Mouse (Mus musculus) heart, adult 2 months (tissue): Measurements from ENCODE around the gene Samd15. TPM values are rescaled to one million over a fixed set of nuclear protein-coding genes. Genes with fewer than 3 reads are reported as not detected.
"Not testable (repeated sequence)": the region's sequence is repeated elsewhere in the genome, so short reads cannot be mapped to it uniquely, and the experiment has no call there.

Source experiments
- DNase-seq, 2 experiments: peaks; one replicate each; pipeline ENCODE4 v3.0.0; 2021
- H3K27ac ChIP-seq: fragments of 200-600 bp; 2 replicates; pipeline ENCODE4 v1.8.1; 2022
- H3K27me3 ChIP-seq: fragments of 200-500 bp; 2 replicates; pipeline ENCODE4 v1.6.1; 2012; ENCODE audit warnings: mild to moderate bottlenecking, low read length, inconsistent platforms, mixed read lengths; ENCODE audit not compliant: control insufficient read depth, insufficient read depth
- H3K36me3 ChIP-seq: fragments of 200-500 bp; 2 replicates; pipeline ENCODE4 v1.6.1; 2012; ENCODE audit warnings: low read length, inconsistent platforms; ENCODE audit not compliant: control insufficient read depth, insufficient read depth
- H3K4me1 ChIP-seq: fragments of 200-500 bp; 2 replicates; pipeline ENCODE4 v1.6.1; 2011; ENCODE audit warnings: low read length; ENCODE audit not compliant: control insufficient read depth, insufficient read depth
- H3K4me3 ChIP-seq: fragments of 200-600 bp; 2 replicates; pipeline ENCODE4 v1.8.1; 2022
- H3K79me2 ChIP-seq: fragments of 200-500 bp; replicated peaks from 2 replicates; pipeline ENCODE4 v1.6.1; 2012; ENCODE audit warnings: mild to moderate bottlenecking, inconsistent platforms, low read length, moderate library complexity, mixed read lengths; ENCODE audit not compliant: control insufficient read depth, insufficient read depth
- H3K9ac ChIP-seq: fragments of 200-500 bp; 2 replicates; pipeline ENCODE4 v1.6.1; 2012; ENCODE audit warnings: low read depth, mild to moderate bottlenecking, control low read depth, inconsistent platforms, low read length, mixed read lengths
- CTCF ChIP-seq: fragments of 200-600 bp; IDR thresholded peaks from 2 replicates; pipeline ENCODE4 v1.8.1; 2022; ENCODE audit warnings: antibody characterized with exemption, mild to moderate bottlenecking, moderate library complexity
- EP300 ChIP-seq: fragments of 200-500 bp; IDR thresholded peaks from 2 replicates; pipeline ENCODE4 v1.6.1; 2011; ENCODE audit warnings: low read depth, low read length, control low read depth; ENCODE audit not compliant: insufficient read depth
- POLR2A ChIP-seq: fragments of 200-500 bp; IDR thresholded peaks from 2 replicates; pipeline ENCODE4 v1.6.1; 2011; ENCODE audit warnings: mild to moderate bottlenecking, low read depth, low read length, control low read depth; ENCODE audit not compliant: insufficient read depth
- WGBS: fragments of 180-500 bp; shearing (Covaris S2); methylation state at CpG from one replicate; pipeline ENCODE4 v1.1.7; 2018; 5-methylcytosine and 5-hydroxymethylcytosine counted together
- intact Hi-C: fragments of 180-260 bp; cut with DNase I; formaldehyde crosslinking; loops from one replicate; pipeline ENCODE4 v1.15.1; 2025
- long read RNA-seq: library from polyadenylated mRNA; stranded (forward); transcript quantifications from one replicate; pipeline ENCODE4 v2.0.0, GENCODE M21; 2021
- polyA plus RNA-seq: library from polyadenylated mRNA; depleted of rRNA; stranded (reverse); fragments of >200 nt; gene quantifications from 2 replicates; pipeline ENCODE4 v1.2.3, GENCODE M21; 2012; rRNA removed
- total RNA-seq, 2 experiments: library from RNA; stranded (reverse); gene quantifications; 2 replicates each; pipeline ENCODE4 v1.2.3; 2021

The Samd15 gene
- total RNA-seq (not detected), polyA plus RNA-seq (0.39 TPM in 1 of 2 replicates, not detected in the other)
- long read RNA-seq: 0 reads

DNA sequence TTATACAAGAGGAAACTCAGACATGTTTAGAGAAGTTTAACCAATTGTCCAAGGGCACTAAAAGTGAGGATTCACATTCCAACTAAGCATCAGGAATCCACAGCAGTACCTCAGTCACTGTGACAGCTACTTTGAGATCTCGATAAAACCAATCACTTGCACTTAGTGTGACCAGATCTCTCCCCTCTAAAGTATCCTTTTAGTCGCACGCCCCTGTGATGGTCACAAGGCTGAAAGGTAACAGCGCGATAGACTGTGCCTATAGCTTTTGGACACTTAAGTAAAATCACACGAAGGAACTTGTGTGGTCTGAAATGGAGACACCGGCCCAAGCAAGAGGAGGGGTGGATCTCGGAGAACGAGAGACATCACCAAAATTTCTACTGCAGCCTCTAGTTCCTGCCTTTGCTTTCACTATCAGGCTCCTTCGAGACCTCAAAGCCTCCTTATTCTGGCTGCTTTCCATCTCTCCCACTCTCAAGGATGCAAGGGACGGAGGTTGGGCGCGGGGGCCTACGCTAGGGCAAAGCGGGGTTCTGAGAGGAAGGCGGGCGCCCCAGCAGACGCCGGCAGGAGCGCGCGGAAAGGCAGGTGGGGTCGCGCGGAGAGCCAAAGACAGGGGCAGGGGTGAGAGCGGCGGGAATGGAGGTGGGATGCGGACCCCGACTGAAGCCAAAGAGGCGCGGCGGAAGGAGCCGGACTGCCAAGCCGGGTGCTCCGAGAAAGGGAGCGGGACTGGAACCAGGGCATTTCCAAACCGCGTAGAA is at the start of gene Samd15:
Gene Samd15 (plus strand): TSS at position 518 of the 767 bp plus-strand sequence.
- intact Hi-C loops: no loop called here

GRCm38 (mm10) chr12:87154448-87154847 is 45.1 kb upstream of the Samd15 start:
- H3K4me1 ChIP-seq, H3K4me3 ChIP-seq, H3K27ac ChIP-seq, H3K79me2 ChIP-seq, intact Hi-C loops, H3K36me3 ChIP-seq, DNase-seq, H3K9ac ChIP-seq, H3K27me3 ChIP-seq: not testable (repeated sequence)
- WGBS: 91% methylated on average over 4 of the region's 4 CpGs

More for the DNA sequence above, at the start of gene Samd15:
- WGBS: 1% methylated on average over 38 of the region's 38 CpGs
- H3K36me3 ChIP-seq: no peaks in the 10 kb centered on the region
- H3K27me3 ChIP-seq: no peaks in the 10 kb centered on the region
- peak within 1 kb of the TSS; percentile 92 for H3K9ac ChIP-seq
- H3K4me3 ChIP-seq: peak within 1 kb of the TSS; percentile 96
- H3K4me1 ChIP-seq: peaks cover 2% of the 10 kb centered on the region
- DNase-seq: peak in 1 of 2 experiments; percentile 52
- H3K27ac ChIP-seq: peak within 1 kb of the TSS; percentile 81
- H3K79me2 ChIP-seq: no peaks in the 10 kb centered on the region
- TF ChIP-seq CTCF: no peak
- no peak for TF ChIP-seq EP300
- TF ChIP-seq POLR2A: no peak

DNA sequence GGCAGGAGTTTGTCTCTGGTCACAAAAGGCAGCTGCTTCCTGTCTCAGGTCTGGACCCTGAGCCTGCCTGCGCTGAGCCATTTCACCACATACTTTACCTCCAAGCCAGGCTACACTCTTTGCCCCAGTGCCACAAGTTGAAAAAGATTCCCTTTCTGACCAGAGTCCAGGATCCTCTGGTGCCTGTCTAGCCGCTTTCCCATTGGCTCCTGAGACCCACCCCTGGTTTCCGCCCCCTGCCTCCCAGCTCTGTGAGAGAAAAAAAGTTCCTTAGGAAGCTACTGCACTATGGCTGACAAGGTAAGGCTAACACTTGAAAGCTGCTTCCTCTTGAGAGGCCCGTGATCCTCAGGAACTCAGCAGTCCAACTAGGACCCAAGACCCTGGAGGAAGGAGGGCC is 42.2 kb upstream of the Samd15 start:
- Histone ChIP-seq H3K36me3 (no peaks in the 10 kb centered on the region), H3K79me2 (no peaks in the 10 kb centered on the region), H3K27ac (no peak overlapping the region), H3K27me3 (no peaks in the 10 kb centered on the region), H3K4me3 (no peak overlapping the region), H3K9ac (no peak overlapping the region), H3K4me1 (no peaks in the 10 kb centered on the region)
- intact Hi-C loops: no loop called here
- WGBS: 61% methylated on average over 4 of the region's 4 CpGs
- no peak for DNase-seq
- TF ChIP-seq CTCF (no peak), EP300 (no peak), POLR2A (no peak)

DNA sequence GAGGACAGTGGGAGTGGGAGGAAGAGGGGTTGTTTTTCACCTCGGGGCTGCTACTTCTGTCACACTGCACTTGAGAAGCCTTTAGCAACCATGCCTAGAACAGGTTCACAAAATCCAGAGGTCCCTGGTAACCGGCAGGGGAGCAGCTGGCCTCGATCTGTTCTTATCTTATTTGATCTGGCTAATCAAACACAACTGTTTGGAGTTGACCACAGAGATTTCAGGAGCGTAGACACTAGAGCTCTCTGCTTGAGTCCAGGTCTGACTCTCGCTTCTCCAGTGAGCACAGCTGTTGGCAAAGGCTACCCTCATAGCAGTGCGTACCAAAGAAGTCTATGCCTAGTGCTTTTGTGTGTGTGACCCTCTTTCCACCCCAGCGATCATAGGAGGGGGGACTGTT is 41.4 kb upstream of the Samd15 start:
- H3K4me3 ChIP-seq: no peak overlapping the region

DNA sequence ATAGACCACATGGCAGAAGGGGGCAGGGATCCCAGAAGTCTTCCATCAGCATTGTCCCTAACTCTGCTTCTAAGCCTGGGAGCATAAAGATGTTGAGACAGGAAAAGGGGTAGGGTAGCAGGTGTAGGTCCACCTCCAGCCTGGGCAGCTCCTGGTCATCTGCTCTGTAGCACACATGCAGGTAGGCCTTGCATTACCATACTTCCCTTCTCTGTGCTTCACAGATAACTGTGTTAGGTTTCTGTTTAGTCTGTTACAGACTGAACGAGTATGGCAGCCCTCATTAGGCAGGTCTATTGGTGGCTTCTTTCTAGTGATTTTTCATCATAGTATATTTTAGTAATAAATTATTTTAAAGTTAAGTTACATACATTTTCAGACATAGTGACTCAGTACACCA is 39.2 kb upstream of the Samd15 start:
- H3K27ac ChIP-seq: no peak overlapping the region

More for the DNA sequence above, 41.4 kb upstream of the Samd15 start:
- no peak overlapping the region for H3K27ac ChIP-seq
- 69% methylated on average over 7 of the region's 7 CpGs for WGBS
- no peak for DNase-seq
- no peaks in the 10 kb centered on the region for H3K36me3 ChIP-seq
- H3K9ac ChIP-seq: no peak overlapping the region
- no peaks in the 10 kb centered on the region for H3K79me2 ChIP-seq
- intact Hi-C loops: no loop called here
- TF ChIP-seq CTCF (no peak), EP300 (no peak), POLR2A (no peak)
- H3K27me3 ChIP-seq: no peaks in the 10 kb centered on the region
- no peaks in the 10 kb centered on the region for H3K4me1 ChIP-seq

DNA sequence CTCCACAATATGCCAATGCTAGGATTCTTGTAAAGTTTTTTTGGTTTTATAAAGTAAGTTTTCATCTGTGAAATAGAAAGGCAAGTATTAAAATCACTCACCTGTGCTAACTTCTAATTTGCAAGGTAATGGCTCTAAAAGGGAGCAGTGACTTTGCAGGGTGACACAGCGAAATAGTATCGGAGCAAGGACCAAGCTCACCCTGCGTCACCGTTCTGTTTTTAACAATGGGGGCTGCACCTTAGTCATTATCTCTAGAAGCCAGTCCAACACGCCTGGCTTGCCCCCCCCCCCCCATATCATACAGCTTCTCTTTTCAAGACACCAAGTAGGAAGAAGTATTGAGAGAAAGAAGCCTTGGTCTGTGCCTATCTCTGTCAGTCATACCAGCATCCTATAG is 38.7 kb upstream of the Samd15 start:
- no peak for DNase-seq
- no peaks in the 10 kb centered on the region for H3K79me2 ChIP-seq
- no peaks in the 10 kb centered on the region for H3K36me3 ChIP-seq
- intact Hi-C loops: no loop called here
- H3K4me3 ChIP-seq: no peak overlapping the region
- H3K27me3 ChIP-seq: no peaks in the 10 kb centered on the region
- H3K9ac ChIP-seq: no peak overlapping the region
- 87% methylated on average over 5 of the region's 5 CpGs for whole genome bisulfite sequencing
- no peaks in the 10 kb centered on the region for H3K4me1 ChIP-seq
- H3K27ac ChIP-seq: no peak overlapping the region
- TF ChIP-seq CTCF (no peak), POLR2A (no peak), EP300 (no peak)

More for the DNA sequence above, 39.2 kb upstream of the Samd15 start:
- WGBS: 82% methylated on average over 1 of the region's 1 CpGs
- H3K4me1 ChIP-seq: no peaks in the 10 kb centered on the region
- TF ChIP-seq POLR2A (no peak), CTCF (no peak), EP300 (no peak)
- no peaks in the 10 kb centered on the region for H3K36me3 ChIP-seq
- H3K79me2 ChIP-seq: no peaks in the 10 kb centered on the region
- intact Hi-C loops: no loop called here
- no peak overlapping the region for H3K9ac ChIP-seq
- peak in 1 of 2 experiments; percentile 5 for DNase-seq
- H3K4me3 ChIP-seq: no peak overlapping the region
- H3K27me3 ChIP-seq: no peaks in the 10 kb centered on the region
